Mouse (Mus musculus) liver, embryonic 16.5 days (tissue): ENCODE measurements at regions not wholly inside any gene's neighbourhood (a gene's known extent, or its start where the extent isn't known, plus 50 kb on each side); places are given as distances from the start of the nearest gene placed in this dataset.
"Not testable (repeated sequence)": the region's sequence is repeated elsewhere in the genome, so short reads cannot be mapped to it uniquely, and the experiment has no call there.

Experiments used
- ATAC-seq: fragments of 200-750 bp; cut with Nextera tagmentation; 2 replicates; pipeline ENCODE4 v1.8.0; 2017; ENCODE audit warnings: low read depth, mild to moderate bottlenecking, moderate number of reproducible peaks, moderate library complexity
- H3K27ac ChIP-seq: fragments of 300-500 bp; sonication (generic); 2 replicates; pipeline ENCODE4 v1.5.1; 2014; ENCODE audit warnings: mild to moderate bottlenecking, low read length
- H3K27me3 ChIP-seq: fragments of 300-500 bp; sonication (generic); 2 replicates; pipeline ENCODE4 v1.6.1; 2014; ENCODE audit warnings: low read depth, low read length, mixed read lengths; ENCODE audit not compliant: control insufficient read depth, insufficient read depth
- H3K36me3 ChIP-seq: fragments of 300-500 bp; sonication (generic); 2 replicates; pipeline ENCODE4 v1.6.1; 2014; ENCODE audit warnings: mild to moderate bottlenecking; ENCODE audit not compliant: control insufficient read depth, insufficient read depth
- H3K4me1 ChIP-seq: fragments of 300-500 bp; sonication (generic); 2 replicates; pipeline ENCODE4 v1.6.1; 2014; ENCODE audit warnings: low read depth, low read length, mixed read lengths; ENCODE audit not compliant: control insufficient read depth
- H3K4me2 ChIP-seq: fragments of 300-500 bp; sonication (generic); 2 replicates; pipeline ENCODE4 v1.6.1; 2014; ENCODE audit warnings: low read depth, low read length, mixed read lengths
- H3K4me3 ChIP-seq: fragments of 300-500 bp; sonication (generic); 2 replicates; pipeline ENCODE4 v1.5.1; 2014; ENCODE audit warnings: low read depth, mild to moderate bottlenecking, low read length
- H3K9ac ChIP-seq: fragments of 300-500 bp; sonication (generic); 2 replicates; pipeline ENCODE4 v1.6.1; 2014; ENCODE audit warnings: low read depth, low read length
- H3K9me3 ChIP-seq: fragments of 300-500 bp; sonication (generic); replicated peaks from 2 replicates; pipeline ENCODE4 v1.6.1; 2016; ENCODE audit warnings: low read length; ENCODE audit not compliant: control insufficient read depth
- WGBS: fragments of 180-500 bp; shearing (Covaris S2); extraction: QIAGEN DNeasy Blood & Tissue Kit; methylation state at CpG from one replicate; pipeline ENCODE4 v1.1.7; 2014; ENCODE audit not compliant: insufficient replicate concordance; 5-methylcytosine and 5-hydroxymethylcytosine counted together

GRCm38 (mm10) chr13:72301841-72302240 lies 326.8 kb upstream of the Irx2 start:
- 42% methylated on average over 15 of the region's 15 CpGs for WGBS
- Histone ChIP-seq H3K4me2 (no peak overlapping the region), H3K4me3 (no peak overlapping the region), H3K27ac (no peak overlapping the region), H3K36me3 (no peaks in the 10 kb centered on the region), H3K27me3 (no peaks in the 10 kb centered on the region), H3K9me3 (no peaks in the 10 kb centered on the region), H3K4me1 (no peaks in the 10 kb centered on the region), H3K9ac (no peak overlapping the region)
- no peak for ATAC-seq

- Histone ChIP-seq H3K4me1 (no peaks in the 10 kb centered on the region), H3K9me3 (no peaks in the 10 kb centered on the region), H3K4me2 (no peak overlapping the region), H3K36me3 (no peaks in the 10 kb centered on the region), H3K9ac (no peak overlapping the region), H3K27ac (no peak overlapping the region), H3K27me3 (no peaks in the 10 kb centered on the region), H3K4me3 (no peak overlapping the region)
- 69% methylated on average over 19 of the region's 19 CpGs for WGBS
- no peak for ATAC-seq
These were observed 326.0 kb upstream of the Irx2 start for GRCm38 (mm10) chr13:72302436-72303125.

- ATAC-seq = no peak
- no peaks in the 10 kb centered on the region for H3K4me1 ChIP-seq
- H3K9me3 ChIP-seq = no peaks in the 10 kb centered on the region
- no peak overlapping the region for H3K4me2 ChIP-seq
- H3K36me3 ChIP-seq = no peaks in the 10 kb centered on the region
- no peaks in the 10 kb centered on the region for H3K27me3 ChIP-seq
- WGBS = 65% methylated on average over 15 of the region's 15 CpGs
- H3K9ac ChIP-seq = no peak overlapping the region
- no peak overlapping the region for H3K27ac ChIP-seq
- no peak overlapping the region for H3K4me3 ChIP-seq
These were observed 325.4 kb upstream of the Irx2 start for GRCm38 (mm10) chr13:72303126-72303760.

GRCm38 (mm10) chr13:72324041-72324690 lies 304.5 kb upstream of the Irx2 start:
- H3K36me3 ChIP-seq = no peaks in the 10 kb centered on the region
- no peak overlapping the region for H3K27ac ChIP-seq
- H3K9me3 ChIP-seq = no peaks in the 10 kb centered on the region; the same call in 1 of the 2 replicates
- H3K4me2 ChIP-seq = no peak overlapping the region
- H3K27me3 ChIP-seq = no peaks in the 10 kb centered on the region
- H3K4me3 ChIP-seq = no peak overlapping the region
- 48% methylated on average over 10 of the region's 10 CpGs for WGBS
- no peaks in the 10 kb centered on the region for H3K4me1 ChIP-seq
- ATAC-seq = no peak
- no peak overlapping the region for H3K9ac ChIP-seq

- not testable (repeated sequence) for H3K4me3 ChIP-seq, ATAC-seq, H3K36me3 ChIP-seq, H3K4me1 ChIP-seq, H3K4me2 ChIP-seq, H3K9me3 ChIP-seq, H3K9ac ChIP-seq, H3K27ac ChIP-seq, H3K27me3 ChIP-seq
- WGBS = 61% methylated on average over 1 of the region's 1 CpGs
These were observed 302.4 kb upstream of the Irx2 start for GRCm38 (mm10) chr13:72326201-72326600.

GRCm38 (mm10) chr13:72345647-72346133 lies 282.9 kb upstream of the Irx2 start:
- Histone ChIP-seq H3K4me3 (no peak overlapping the region), H3K4me2 (no peak overlapping the region), H3K27me3 (no peaks in the 10 kb centered on the region), H3K9me3 (no peaks in the 10 kb centered on the region), H3K4me1 (no peaks in the 10 kb centered on the region), H3K27ac (no peak overlapping the region), H3K36me3 (no peaks in the 10 kb centered on the region), H3K9ac (no peak overlapping the region)
- 16% methylated on average over 6 of the region's 6 CpGs for WGBS
- ATAC-seq = no peak

GRCm38 (mm10) chr13:72346207-72346943 lies 282.2 kb upstream of the Irx2 start:
- ATAC-seq = no peak
- Histone ChIP-seq H3K36me3 (no peaks in the 10 kb centered on the region), H3K9ac (no peak overlapping the region), H3K27me3 (no peaks in the 10 kb centered on the region), H3K4me1 (no peaks in the 10 kb centered on the region), H3K4me3 (no peak overlapping the region), H3K9me3 (no peaks in the 10 kb centered on the region), H3K4me2 (no peak overlapping the region), H3K27ac (no peak overlapping the region)
- 26% methylated on average over 21 of the region's 21 CpGs for WGBS

- Histone ChIP-seq H3K27me3 (no peaks in the 10 kb centered on the region), H3K9me3 (no peaks in the 10 kb centered on the region), H3K27ac (no peak overlapping the region), H3K9ac (no peak overlapping the region), H3K4me3 (no peak overlapping the region), H3K4me1 (no peaks in the 10 kb centered on the region), H3K4me2 (no peak overlapping the region), H3K36me3 (no peaks in the 10 kb centered on the region)
- ATAC-seq = no peak
- WGBS = 62% methylated on average over 14 of the region's 14 CpGs
These were observed 281.6 kb upstream of the Irx2 start for GRCm38 (mm10) chr13:72346944-72347586.
